Mouse (Mus musculus): Measurements from ENCODE around the gene Prox1. TPM values are rescaled to one million over a fixed set of nuclear protein-coding genes. Genes with fewer than 3 reads are reported as not detected.

Prox1 gene
- polyA plus RNA-seq (2012; rRNA removed; ENCODE audit: low replicate concordance), result 0.20 and 2.5 TPM in 2 replicates

DNA sequence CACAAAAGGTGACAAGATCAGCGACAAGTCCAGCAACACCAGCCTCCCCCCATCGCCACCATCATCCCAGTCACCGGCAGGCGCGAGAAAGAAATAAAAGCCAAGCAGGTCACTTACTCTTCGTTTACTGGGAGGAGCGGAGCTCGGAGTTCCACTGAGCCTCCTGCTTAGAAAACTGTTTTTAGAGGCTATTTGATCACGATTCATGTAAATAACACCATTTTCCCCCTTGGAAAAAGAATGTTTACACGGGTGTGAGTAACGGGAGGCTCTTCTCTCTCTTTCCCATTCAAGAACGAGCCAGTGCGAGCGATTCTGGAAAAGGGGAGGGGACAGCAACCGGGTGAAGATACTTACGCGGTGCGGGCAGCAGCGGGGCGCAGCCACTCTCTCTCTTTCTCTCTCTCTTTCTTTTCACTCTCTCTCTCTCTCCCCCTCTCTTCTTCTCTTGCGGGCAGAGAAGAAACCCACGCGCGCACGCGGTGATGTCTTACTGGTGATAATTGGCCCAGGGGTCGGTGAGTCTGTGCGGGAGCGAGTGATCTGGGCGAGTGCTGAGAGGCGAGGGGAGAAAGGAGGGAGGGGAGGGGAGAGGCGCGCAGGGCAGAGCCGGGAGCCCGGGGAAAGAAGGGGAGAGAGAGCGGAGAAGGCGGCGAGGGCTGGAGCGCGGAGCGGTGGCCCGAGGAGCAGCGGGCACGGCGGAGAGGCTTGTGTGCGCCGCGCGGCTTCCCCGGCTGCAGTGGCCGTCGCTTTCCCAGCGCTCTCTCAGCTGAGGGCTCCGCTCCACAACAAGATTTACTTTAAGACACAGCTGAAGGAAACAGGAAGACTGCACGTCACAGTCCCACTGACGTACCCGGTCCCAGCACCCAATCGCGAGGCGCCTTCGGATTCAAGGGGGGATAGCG, at the start of gene Prox1:
Prox1 (minus strand) TSS at position 804 of the 908 bp plus-strand sequence.

Other genes starting within 250 kb of the Prox1 start
- 67.8 and 99.2 TPM in 2 replicates for gene Smyd2, start 248.4 kb downstream of the Prox1 start, polyA plus RNA-seq (2012; rRNA removed; ENCODE audit: low replicate concordance)